Mouse (Mus musculus) liver, adult (tissue): Measurements from ENCODE around the gene Olfr628.

Experiments used
- GATA4 ChIP-seq: IDR thresholded peaks from 2 replicates; pipeline ENCODE4 v1.6.1; 2014; ENCODE audit warnings: mild to moderate bottlenecking, low read length; ENCODE audit not compliant: insufficient replicate concordance

The Olfr628 gene

GRCm38 (mm10) chr7:103730074-103730473, at the start of gene Olfr628:
Gene Olfr628, plus strand, starts transcription at chr7:103730374.
- no peak for TF ChIP-seq GATA4

GRCm38 (mm10) chr7:103682420-103682819, 47.8 kb upstream of the Olfr628 start, which contains the start of gene Olfr625-ps1:
Gene Olfr625-ps1, plus strand, starts transcription at chr7:103682720.
- TF ChIP-seq GATA4: no peak

- TF ChIP-seq GATA4: no peak
Measured at GRCm38 (mm10) chr7:103699469-103699868, 30.7 kb upstream of the Olfr628 start.

- TF ChIP-seq GATA4: no peak
Measured at GRCm38 (mm10) chr7:103712024-103712423, 18.1 kb upstream of the Olfr628 start.

- no peak for TF ChIP-seq GATA4
Measured at GRCm38 (mm10) chr7:103714371-103714770, 15.8 kb upstream of the Olfr628 start, which contains the start of gene Olfr243. Gene Olfr243, plus strand, starts transcription at chr7:103714671.

- no peak for TF ChIP-seq GATA4
Measured at GRCm38 (mm10) chr7:103744843-103745242, 14.7 kb downstream of the Olfr628 start, which contains the start of gene Olfr629. Gene Olfr629, minus strand, starts transcription at chr7:103744943.

GRCm38 (mm10) chr7:103757233-103757632, 27.1 kb downstream of the Olfr628 start, which contains the start of gene Olfr630:
Gene Olfr630, minus strand, starts transcription at chr7:103757333.
- TF ChIP-seq GATA4: no peak

GRCm38 (mm10) chr7:103771494-103771893, 41.3 kb downstream of the Olfr628 start, which contains the start of gene Olfr69:
Gene Olfr69, minus strand, starts transcription at chr7:103771594.
- TF ChIP-seq GATA4: no peak

- TF ChIP-seq GATA4: no peak
Measured at GRCm38 (mm10) chr7:103779598-103779997, 49.4 kb downstream of the Olfr628 start, which contains the start of gene Olfr68. Gene Olfr68, minus strand, starts transcription at chr7:103779698.
